Mouse (Mus musculus) adrenal gland, adult 18-20 months (tissue): Measurements from ENCODE around the gene Abca1. TPM values are rescaled to one million over a fixed set of nuclear protein-coding genes. Genes with fewer than 3 reads are reported as not detected.

ENCODE experiments used
- DNase-seq, 2 experiments: peaks; one replicate each; pipeline ENCODE4 v3.0.0; 2021 to 2022; ENCODE audit warnings: low spot score in 2 of 2
- total RNA-seq, 2 experiments: library from RNA; stranded (reverse); gene quantifications; 1 replicate in 1 of 2; 2 replicates in 1 of 2; pipeline ENCODE4 v1.2.3; 2021

The Abca1 gene
- total RNA-seq, 2 experiments from 2014 or later, result 71.5 to 274 TPM

DNA sequence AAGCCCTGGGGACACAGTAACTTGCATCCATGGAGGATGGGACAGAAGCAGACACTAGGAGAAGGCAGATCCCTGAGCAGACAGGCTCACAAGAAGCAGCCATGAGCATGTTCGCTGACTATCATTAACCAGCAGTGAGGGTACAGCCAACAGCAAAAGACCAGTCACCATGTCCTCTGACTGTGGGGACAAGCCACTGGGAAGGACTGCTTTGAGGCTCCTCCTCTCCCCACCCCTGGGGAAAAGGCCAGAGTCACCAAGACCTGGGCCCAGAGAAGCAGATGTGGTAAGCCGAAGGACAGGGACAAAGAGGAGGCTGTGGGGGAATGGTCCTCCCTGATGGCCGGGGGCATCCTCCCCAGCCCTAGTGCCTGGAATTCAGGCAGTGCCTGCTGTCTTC, 37.4 kb downstream of the Abca1 start:
- DNase-seq, result no peak

- DNase-seq, result peak in 1 of 2 experiments; percentile 45
Observed at GRCm38 (mm10) chr4:53121516-53122227, 38.0 kb downstream of the Abca1 start.

DNA sequence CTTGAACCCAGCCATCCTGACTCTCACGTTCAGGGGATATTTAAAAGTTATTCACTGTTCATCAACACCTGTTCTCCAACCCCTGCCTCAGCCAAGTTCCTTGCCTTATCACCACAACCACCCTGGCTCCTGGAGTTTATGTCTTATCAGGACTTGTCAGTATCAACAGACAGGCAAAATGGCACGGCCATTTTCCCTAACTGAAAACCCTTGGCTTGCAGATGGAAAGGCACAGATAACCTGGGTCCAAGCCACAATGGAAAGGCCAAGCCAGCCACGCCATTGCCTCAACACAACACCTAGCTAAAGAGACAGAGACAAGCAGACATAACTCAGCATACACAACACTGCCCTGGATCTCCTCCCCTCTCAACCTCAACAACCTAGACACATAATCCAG, 38.6 kb downstream of the Abca1 start:
- no peak for DNase-seq

GRCm38 (mm10) chr4:53120038-53120685, 39.5 kb downstream of the Abca1 start:
- no peak for DNase-seq

DNA sequence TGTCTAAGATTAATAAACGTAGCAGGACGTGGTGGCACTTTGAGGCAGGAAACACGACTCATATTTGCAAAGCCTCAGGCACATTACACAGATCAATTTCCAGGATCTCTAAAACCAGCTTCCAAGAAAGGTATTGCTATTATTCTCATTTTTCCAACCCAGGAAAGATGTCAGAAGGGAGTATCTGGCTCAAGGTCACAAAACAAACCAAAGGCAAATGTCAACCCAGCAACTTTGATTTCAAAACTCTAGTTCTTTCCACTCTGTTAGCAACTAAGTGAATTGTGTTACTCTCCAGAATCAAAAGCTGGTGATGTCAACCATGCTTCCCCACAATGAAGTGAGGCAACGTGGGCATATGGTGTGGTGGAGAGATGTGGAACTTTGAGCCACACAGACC, 41.1 kb downstream of the Abca1 start:
- no peak for DNase-seq

- DNase-seq, result no peak
Observed at GRCm38 (mm10) chr4:53117610-53118009, 42.1 kb downstream of the Abca1 start.

DNA sequence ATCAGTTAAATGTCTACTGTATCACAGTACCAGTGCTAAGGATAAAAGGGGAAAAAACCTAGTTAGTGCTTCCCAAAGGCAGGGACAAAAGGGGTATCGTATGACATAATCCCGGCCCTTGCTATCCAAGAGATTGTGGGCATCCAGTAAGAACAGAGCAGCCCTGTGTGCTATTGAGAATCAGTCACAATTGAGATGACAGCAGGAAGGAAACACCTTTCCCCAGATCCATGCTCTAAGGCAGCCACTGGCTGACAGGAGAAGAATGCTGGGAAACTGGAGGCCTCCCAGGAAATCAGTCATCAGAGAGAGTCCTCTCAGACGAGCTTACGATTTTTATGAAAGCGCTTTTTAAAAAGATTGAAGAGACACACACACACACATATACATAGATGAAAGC, 42.6 kb downstream of the Abca1 start:
- no peak for DNase-seq

DNA sequence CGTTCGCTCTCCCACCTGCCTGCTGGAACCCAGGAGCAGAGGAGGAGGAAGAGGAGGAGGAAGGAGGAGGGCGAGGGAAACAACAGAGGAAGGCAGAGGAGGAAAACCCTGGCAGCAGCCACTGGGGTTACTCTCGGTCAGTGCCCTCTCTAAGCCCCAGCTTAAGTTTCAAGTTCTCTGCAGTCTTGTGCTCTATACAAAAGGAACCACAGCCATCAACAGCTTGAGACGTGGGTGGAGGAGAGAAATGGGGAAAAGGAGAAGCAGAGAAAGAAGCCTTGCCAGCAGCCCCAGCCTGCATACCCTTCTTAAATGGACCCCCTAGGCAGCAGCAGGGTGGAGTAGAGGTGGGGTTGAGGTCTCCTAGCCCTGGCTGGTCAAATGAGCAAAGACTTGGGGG, 43.8 kb downstream of the Abca1 start:
- DNase-seq, result no peak

DNA sequence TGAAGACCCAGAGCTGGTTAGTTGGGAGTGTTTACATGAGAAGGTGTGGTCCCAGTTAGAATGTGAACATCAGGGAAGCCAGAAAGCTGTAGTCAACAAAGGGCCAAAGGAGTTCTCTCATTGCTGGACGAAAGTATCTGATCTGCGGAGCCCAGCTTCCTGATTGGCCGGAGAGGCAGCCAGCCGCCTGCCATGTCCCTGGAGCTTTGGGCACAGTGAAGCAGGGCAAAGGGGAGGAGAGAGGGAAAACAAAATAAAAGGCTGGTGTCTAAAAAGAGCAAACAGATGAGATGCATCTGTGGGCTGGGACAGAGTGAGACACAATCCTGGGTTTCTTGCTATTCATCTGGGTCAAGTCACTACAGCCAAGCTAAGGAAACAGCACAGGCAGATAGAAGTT, 44.3 kb downstream of the Abca1 start:
- no peak for DNase-seq

DNA sequence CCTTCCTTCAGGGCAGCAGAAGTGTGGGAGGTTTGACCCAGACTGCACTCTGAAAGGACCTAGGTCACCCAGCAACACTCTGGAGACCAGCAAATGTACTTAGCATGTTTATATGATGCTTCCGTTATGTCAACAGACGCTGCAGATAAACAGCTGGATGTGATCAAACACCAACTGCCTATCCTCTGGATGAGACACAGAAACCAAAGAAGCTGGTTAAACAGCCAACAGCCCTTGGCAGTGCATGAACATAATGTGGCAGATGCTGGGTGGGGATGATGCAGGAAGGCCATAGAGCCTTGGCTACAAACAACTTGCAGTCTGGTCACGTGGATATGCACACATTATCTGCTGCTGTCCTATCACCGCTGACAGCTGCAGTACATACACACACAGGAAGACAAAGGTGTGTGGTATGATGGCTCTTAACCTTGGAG, 47.8 kb downstream of the Abca1 start:
- DNase-seq, result no peak

DNA sequence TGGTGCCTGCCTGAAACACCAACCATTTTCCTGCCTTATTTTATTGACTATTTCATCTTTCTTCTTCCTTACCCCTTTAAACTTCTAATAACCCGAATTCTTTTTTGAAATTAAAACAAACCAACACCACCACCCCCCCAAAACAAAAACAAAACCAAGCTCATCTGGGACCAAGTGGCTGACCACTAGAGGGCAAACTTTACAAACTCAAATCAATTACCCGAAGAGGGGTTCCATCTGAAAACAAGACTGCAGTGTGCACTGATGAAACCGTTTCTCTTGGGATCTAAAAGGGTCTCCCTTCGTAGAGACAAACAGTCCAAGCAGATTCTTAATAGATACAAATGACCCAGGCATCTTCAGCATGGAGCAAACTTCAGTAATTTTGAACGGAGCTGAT, 49.3 kb downstream of the Abca1 start:
- no peak for DNase-seq

- no peak for DNase-seq
Observed at GRCm38 (mm10) chr4:53109381-53109928, 50.2 kb downstream of the Abca1 start.

DNA sequence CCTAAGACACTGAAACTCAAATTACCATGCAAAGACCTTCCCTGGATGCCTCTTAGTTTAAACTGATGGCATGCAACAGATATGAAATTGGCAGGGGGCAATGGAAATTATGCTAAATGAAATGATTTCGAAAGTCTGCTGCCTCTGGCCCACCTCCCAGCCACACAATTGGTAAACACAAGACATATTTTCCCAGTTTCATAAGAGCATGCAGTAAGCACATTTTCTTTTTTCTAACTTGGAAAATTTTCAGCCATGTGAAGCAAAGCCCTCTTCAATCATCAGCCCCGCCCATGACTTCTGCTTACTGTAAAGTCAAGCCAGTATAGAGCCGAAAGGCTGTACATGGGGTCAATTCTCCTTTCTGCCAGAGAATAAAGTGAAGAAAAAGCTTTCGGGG, 51.5 kb downstream of the Abca1 start:
- DNase-seq, result no peak

GRCm38 (mm10) chr4:53106732-53107131, 53.0 kb downstream of the Abca1 start:
- no peak for DNase-seq

GRCm38 (mm10) chr4:53106071-53106470, 53.6 kb downstream of the Abca1 start:
- DNase-seq, result no peak

DNA sequence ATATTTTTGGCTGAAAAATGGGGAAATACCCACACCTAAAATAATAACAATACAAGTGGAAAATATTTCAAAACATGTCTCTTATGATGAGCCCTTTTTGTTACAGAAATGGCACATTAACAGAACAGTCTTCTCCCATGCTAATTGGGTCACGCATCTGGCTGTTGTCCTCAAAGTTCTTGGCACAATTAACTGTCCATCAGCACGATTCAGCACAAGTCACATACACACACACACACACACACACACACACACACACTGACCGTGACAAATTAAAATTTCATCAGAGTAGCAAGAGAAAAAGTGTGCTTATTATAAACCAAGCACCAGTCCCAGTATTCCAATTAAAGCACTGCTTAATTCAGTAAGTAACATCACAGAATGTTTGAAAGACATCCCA, 55.1 kb downstream of the Abca1 start:
- DNase-seq, result no peak

- DNase-seq, result no peak
Observed at GRCm38 (mm10) chr4:53102529-53102928, 57.2 kb downstream of the Abca1 start.

- no peak for DNase-seq
Observed at GRCm38 (mm10) chr4:53101306-53101705, 58.4 kb downstream of the Abca1 start.

GRCm38 (mm10) chr4:53100492-53100891, 59.2 kb downstream of the Abca1 start:
- no peak for DNase-seq

- no peak for DNase-seq
Observed at GRCm38 (mm10) chr4:53094850-53095249, 64.8 kb downstream of the Abca1 start.

GRCm38 (mm10) chr4:53094331-53094730, 65.4 kb downstream of the Abca1 start:
- DNase-seq, result no peak

DNA sequence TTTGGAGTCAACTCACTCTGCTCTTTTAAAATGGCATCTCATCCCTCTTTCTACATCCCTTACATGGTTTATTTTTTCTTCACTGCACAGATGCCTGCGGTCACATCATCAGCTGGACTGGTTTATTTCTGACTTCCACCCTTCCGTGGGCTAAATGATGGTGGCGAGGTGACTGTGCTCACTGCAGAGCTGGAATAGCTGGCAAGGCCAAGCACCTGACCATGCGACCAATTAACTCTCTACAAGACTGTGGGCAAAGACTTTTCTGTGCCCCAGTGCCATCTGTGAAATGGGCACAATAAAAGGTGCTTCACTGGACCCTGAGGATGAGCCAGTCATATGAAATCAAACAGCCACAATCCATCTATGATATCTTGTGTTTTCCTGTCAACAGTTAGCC, 66.1 kb downstream of the Abca1 start:
- no peak for DNase-seq

- no peak for DNase-seq
Observed at GRCm38 (mm10) chr4:53089641-53090040, 70.1 kb downstream of the Abca1 start.
